Mouse (Mus musculus) cerebellum, adult 9-11 months (tissue): ENCODE data around the gene Pemt.

Experiments
- DNase-seq: peaks from one replicate; pipeline ENCODE4 v3.0.0; 2022

The Pemt gene

DNA sequence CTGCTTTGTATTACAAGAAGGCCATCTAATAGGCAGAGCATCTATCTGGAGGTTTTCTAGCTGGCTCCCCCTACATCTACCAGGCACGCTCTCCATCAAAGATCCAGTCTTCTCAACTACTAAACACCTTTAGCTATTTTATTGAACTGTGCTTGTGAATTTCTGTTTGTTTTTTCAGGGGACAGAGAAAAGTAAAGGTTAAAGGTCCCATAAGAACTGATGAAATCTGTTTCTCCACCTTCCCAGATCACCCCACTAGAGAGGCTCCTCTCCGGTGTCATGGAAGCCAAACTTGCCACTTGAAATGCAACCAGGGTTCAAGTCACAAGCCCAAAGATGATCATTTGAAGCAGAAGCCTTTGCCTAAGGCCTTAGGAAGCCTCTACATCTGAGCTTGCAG is 2.6 kb upstream of the Pemt start:
- no peak for DNase-seq

DNA sequence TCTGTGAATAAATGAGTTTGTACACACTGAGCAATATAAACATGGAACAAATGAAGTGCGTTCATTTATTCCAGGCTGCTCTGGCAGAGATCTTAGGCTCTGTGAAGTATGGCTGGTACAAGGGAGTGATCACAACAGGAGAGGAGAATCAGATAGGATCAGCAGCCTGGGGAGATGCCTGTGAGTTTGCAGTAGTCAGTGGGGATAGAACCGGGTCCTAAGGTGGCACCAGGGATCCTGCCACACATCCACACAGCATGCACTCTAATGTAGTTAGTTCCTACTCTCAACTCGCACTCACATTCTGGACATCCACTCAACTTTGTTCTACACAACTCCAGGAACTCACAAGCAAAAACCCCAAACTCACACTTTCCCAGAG is 622 bp downstream of the Pemt start:
- no peak for DNase-seq

DNA sequence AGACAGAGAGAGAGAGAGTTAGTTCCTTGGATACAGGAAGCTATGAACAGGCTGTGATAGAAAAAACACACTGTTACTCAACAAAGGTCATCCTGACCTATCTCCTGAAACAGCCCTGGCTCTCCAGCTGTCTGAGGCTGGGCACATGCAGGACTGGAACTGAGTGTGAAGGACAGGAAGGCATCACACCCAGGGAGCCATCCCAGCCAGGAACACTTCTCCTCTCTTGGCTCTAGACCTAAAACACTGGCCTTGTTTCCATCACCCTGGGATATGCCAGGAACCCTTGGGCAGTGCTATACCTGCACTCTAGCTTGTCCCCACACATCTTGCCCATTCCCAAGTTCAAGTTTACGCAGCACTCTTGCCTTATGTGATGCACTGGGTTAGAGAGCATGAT is 1.5 kb downstream of the Pemt start:
- no peak for DNase-seq

DNA sequence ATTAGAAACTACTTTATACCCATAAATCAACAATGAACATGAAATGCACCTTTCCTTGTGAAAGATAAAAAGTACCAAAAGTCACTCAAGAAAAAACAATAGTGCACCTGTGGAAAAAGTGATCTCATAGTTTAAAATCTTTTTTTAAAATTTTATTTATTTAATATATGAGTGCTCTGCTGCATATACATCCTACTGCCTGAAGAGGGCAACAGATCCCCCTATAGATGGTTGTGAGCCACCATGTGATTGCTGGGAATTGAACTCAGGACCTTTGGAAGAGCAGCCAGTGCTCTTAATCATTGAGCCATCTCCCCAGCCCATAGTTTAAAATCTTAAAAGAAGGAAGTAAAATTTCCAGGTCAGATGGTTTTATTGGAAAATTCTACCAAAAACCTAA is 4.0 kb downstream of the Pemt start:
- no peak for DNase-seq

DNA sequence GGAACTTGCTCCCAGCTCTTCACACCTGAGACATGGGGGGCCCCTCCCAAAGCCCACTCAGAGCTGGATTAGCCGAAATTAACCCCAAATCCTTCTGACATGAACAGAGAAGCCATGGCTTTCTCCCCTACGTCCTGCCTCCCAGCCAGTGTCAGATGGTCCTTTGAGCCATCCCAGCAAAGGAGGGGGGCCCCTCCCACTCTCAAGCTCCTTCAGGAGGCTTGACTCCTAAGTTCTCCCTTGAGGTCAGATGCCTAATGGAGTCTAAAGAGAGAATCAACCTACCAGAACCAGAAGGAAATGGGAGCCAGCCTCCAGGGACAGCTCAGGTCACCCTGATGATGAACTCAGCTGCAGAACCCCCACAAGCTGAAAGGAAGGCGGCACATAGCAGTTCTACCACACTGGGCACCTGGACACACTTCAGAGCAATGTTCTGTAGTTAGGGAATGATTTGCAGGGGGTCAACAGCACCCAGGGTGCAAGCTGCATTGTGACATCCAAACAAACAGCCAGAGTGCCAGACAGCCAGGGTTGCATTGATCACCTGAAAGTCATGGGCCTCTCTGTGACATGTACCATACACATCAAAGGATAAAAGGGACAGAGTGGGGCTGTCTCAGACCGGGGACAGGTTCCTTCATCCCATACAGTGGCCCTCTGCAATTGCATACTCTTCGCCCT is 9.6 kb downstream of the Pemt start:
- no peak for DNase-seq

DNA sequence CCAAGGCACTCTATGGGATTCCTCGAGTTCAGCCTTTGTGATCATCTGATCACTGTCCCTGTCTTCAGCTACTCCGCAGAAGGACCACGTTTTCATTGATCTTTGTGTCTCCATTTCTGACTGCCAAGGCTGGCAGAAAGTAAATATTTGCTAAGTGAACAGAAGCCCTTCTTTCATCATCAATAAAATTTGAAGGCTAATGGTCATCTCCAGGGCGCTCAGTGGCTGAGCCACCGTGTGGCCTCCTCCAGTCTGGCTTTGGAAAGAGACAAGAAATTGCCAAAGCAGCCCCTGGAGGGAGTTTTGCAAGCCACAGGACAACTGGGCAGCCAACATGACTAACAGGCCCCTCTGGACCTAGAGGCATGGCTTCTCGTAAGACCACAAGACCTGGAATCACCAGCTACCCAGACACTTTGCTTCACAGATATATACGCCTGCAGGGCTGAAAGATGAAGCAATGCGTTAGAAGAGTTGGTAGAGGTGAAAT is 11.3 kb downstream of the Pemt start:
- DNase-seq: no peak

DNA sequence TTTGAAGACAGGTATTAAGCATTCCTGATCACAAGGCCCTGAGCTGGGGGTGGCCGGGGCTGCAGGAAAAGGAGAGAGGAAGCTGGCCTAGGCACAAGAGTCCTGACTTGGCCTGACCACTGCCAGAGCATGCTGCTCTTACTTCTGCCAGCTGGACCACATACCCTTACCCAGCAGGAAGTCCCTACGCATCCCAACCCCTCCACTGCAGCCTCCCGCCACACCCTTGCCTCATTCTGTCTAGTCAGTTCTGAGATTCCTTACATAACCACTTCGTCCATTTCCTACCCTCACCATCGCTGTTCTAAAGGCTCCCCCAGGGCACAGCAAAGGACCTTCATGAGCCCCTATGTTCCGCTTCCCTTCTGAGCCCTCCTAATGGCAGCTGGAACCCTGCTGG is 12.0 kb downstream of the Pemt start:
- peak; percentile 71 for DNase-seq

DNA sequence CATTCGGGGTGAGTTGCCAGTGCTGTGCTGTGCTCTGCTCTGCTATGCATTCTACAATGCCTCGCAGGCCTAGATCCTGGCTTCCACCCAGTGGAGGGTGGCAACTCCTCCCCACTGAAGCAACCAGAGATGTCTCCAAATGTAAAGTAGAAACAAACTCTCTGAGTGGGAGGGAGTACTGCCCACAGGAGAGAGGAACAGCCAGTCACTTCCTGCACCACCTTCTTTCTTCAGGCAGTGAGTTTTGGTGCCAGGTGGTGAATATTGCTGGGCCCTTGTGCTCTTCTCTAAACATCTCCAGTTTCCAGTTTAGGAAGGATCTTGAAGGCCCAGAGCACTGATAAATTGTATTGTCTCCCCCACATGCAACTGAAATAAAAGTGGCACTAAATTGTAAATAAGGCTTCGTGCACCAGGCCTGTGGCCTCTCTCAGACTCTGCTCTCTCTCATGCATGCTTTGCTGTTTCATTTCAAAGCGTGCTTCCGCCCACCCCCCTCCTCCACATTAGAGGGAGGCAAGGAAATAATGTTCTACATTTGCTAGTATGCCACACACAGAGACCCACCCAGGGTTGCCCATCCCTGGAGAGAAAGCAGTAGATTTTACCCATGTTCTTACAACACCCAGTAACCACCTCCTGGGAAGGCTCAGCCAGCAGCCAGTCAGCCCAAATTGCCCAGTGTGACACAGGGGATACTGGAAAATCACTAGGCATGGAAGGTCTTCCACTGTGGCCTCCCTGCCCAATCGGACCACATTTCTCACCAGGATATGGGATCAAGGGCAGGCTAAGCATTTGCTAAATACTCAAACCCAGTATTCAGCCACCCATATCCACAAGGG is 13.5 kb downstream of the Pemt start:
- DNase-seq: no peak

DNA sequence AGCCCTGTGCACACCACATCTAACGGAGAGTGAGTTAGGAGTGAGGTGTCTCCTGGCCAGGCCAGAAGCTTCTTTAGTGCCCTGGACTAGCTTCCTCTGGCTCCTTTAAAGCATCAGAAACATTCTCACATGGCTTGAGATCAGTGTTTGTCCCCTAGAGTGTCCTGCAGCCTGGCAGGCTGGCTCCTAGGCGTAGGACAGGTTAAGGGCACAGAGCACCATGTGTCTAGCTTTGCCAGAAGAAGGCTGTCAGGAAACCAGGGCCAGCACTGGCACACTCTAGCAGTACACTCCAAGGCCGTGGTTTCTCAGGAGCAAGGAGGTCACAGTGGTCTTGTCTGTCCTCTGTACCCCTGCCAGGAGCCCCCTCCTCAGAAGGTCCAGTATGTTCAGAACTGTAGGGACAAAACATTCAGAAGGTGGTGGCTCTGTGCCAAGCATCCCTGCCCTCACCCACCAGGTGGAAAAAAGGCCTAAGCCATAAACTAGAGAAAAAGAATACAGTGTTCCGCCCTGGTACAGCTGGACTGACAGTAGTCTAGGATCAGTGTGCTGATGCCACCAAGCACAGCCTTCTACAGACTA is 15.4 kb downstream of the Pemt start:
- DNase-seq: peak; percentile 66

DNA sequence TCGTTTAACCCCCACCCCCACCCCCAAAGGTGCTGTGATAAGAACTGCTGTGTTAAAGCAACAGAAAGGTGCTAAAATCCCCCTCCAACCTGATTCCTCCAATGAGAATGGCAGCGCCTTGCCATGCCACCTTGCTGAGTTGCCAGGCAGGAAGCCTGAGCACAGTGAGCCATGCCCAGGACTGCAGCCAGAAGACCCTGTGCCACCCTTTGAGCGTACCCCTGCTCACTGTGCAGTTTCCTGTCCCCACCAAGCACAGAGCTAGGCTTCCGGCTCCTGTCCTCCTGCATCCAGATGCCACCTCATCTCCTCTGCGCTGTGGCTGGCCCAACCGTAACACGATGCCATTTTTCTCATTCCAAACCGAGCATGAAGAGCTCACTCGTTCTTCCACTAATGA is 16.3 kb downstream of the Pemt start:
- no peak for DNase-seq

DNA sequence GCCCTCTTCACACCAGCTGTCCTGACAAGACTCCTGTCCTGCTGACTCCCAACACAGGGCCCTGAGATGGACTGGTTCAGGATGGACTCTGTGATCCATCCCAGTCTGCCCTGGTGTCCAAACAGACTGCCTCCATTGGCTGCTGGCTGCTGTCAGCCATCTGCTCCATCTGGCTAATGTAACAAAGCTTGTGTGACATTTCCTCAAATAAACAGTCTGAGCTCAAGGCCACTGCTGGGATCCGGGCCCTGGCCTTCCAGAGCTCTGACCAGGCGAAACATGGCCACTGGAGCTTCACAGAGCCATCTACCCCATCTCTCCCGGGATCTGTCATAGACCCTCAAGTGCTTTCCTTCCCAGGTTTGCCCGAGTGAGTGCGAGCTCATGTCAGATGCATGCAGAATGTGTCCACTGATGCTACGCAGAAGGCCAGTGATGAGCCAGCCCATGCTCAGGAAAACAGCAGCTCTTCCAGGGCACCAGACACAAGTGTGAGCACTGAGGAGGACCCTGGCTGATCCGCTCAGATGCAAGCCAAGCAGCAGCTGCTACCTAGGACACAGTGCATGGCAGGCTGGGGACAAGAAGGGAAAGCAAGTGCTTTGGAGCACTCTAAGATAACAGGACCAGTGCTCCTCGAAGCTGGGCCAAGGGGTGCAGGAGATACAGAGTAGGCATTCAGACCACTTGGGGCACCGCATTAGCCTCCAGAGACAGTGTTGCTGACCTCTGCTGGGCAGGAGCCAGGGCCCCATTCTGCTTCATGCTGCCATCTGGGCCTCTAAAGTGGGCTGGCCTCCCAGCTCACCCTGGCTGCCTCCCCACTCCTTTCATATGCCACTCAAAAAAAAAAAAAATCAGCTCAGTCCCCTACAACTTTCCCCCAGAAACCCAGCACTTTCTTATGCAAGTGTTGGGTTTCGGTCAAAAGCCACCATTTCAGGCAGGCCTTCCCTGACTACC is 18.1 kb downstream of the Pemt start:
- DNase-seq: peak; percentile 89

DNA sequence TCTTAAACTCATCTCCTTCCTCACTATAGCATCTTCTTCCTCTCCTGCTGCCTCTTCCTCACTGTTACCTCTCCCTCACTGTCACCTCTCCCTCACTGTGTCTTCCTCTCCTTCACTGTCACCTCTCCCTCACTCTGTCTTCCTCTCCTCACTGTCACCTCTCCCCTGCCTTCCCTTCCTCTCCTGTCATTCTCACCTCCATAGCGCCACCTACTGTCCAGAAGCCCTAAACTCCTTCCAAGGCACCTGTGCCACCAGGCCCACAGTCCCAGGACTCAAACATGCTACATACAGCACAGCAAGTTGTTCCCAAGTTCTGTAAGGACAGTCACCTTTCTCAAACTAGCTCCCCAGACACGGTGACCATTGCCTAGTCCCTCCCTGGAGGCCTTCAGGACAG is 19.0 kb downstream of the Pemt start:
- DNase-seq: peak; percentile 84

DNA sequence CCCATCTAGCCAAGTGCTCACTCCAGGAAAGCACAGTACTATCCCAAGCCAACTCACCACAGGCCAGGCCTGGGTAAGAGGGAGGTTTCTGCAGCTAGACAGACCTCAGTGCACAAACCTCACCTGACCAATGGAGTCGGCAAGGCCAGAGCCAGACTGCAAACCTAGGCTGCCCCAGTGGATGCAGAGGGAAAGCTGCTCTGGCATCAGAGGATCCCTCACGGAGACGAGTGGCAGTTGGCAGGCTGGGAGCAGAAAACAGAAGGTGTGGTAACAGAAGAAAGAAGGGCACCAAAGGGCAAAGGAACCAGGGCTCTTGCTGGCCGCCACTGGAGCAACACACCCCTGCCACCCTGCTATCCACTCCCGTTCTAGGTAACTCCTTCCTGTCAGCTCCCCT is 20.1 kb downstream of the Pemt start:
- DNase-seq: no peak

DNA sequence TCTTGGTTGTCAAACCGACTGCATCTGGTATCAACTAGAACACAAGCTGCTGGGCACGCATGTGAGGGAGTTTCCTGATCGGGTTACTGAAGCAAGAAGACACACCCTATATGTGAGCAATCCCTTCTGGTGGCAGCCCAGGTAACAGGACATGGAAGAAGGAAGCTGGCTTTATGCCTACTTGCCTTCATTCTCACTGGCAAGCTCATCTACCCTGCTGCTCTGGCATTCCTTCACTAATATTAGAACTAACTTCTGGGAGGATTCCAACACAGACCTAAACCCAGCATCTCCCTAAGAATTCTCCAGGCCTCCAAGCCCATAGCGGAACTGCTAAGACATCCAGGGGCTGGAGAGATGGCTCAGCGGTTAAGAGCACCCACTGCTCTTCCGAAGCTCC is 25.1 kb downstream of the Pemt start:
- no peak for DNase-seq

DNA sequence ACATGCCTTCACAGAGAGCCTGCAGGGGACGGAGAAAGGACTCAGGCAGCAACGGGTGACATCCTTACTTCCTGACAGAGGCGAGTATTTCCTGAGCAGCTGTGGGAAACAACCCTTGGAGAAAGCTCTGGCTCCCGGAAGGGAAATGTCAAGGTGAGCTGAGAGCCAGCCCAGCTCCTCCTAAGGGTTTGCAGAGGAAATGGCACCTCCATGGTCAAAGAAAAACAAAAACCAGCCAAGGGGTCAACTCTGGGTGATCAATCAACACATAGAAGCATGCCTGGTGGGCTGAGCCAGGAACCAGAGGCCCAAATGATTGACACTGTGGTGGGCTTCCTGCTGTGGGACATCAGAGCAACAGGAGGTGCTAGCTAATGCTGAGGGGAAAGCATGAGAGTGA is 29.6 kb downstream of the Pemt start:
- DNase-seq: no peak

DNA sequence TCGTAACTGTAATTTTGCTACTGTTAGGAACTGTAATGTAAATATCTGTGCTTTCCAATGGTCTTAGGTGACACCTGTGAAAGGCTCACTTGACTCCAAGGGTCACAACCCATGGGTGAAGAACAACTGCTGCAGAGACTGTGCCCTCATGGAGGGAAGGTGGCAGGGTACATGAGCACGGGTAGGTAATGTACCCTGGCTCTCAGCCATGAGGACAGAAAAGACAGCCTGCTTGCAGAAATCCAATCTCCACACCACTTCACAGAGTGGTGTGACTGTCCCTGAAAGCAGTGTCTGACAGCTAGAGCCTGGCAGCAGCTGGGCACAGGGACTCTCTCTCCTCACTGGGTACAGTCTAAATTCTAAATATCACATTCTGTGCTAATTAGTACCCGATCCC is 34.8 kb downstream of the Pemt start:
- DNase-seq: no peak

DNA sequence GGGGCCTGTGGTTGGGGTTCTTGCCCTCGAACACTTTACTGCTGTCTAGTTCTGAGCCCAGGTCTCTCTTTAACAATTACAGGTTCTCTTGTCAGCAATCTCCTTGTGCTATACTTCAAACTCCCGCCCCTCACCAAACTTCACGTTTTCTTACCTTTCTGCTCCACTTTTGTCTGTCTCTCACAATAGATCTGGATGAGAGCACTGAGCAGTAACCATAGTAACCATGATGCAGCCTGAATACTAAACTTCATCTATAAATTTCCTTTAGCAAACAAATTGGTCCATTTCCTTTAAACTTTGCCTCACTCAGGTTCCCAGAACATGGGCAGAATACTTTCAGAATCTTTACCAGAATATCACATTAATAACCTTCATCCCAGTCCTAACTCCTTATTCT is 36.8 kb downstream of the Pemt start:
- no peak for DNase-seq

DNA sequence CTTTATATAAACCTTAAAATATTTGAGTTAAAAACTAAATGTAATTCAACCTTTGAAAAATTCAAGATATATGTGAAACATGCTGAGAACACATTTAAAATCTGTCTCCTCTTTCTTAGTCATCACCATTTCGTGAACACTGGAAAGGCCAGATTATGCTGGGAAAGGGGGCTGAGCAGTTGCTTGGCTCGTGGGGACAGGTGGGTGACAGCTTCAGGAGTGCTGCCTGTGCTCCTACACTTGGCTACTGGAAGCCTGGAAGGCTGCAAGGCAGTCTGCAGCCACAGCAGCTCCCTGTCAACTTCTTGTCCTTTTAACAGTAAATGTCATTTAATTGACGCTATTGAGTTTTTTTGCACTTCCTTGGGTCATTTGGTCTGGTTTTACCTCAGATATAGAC is 40.4 kb downstream of the Pemt start:
- DNase-seq: no peak

DNA sequence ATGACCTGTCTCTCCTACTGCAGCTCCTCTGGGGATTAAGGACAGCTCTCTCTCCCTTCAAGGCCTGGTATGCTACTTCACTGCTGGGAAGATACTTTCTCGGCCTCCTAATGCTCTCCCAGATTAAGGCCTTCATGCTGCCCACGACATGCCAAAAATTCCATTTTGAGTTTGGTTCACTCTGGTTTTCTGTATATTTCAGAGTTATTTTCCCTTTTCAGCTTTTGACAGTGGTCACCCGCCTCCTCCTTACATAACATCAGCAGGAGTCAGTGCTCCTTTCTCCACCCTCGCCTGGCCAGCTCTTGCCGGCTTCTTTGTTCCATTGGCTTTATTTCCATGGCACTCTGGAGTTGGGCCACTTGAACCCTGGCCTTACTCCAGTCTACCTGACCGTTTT is 41.6 kb downstream of the Pemt start:
- no peak for DNase-seq

DNA sequence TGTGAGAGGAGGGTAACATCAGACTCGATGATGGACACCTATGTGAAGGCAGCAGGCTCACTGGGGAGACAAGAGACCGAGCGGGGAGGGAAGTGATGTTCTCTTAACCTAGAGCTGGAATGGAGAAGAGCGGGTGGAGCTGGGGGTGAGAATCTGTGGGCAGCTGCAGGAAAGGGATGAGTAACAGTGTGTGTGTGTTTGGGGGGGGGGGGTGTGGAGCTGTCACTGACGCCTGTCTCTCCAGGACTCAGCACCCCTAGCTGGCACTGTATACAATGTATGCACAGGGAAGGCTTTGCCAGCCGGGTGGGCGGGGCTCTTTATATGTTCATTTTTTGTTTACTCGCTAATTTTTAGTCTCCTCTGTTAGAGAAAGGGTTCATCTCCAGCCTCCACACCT is 42.5 kb downstream of the Pemt start:
- DNase-seq: no peak

DNA sequence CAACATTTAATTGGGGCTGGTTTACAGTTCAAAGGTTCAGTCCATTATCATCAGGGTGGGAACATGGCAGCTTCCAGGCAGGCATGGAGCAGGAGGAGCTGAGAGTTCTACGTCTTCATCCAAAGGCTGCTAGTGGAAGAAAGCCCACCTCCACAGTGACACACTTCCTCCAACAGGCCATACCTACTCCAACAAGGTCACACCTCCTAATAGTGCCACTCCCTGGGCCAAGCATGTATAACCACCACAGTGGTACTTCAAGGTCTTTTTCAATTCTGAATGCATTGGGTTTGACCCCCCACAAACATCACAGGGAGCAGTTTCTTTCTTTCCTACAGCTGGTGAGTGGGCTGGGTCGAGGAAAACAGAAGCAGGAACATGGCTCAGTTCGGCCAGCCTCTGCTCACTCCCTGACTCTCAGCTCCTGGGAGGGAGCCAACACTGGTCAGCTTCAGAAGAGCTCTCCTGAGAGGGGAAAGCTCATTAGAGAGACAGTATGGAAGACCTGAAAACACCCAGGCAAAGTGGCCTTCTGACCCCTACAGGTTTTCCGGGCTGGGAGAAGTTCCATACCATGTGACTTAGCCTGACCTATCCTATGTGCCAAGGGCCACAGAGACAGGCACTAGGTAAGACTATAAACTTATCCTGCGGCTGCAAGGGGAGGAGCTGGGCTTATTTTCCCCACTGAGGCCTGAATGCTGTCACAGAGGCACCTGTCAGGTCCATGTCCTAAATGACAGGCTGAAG is 44.9 kb downstream of the Pemt start:
- DNase-seq: no peak

DNA sequence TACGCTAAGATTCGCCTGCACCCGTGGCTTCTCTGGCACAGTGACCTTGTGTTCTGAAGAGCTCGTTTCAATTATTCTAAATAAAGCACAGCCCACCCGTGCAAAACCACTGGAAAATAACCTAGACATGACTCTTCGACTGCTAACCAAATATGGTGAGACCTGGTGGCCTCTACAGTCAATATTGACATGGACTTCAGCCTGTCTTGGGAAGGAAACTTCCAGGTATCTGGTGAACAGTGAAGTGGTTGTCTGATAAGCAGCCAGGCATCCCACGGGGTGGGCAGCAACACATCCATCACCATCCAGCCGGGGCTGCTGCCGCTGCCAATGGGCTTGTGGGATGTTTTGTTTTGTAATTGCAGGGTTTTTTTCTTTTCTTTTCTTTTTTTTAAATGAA is 52.0 kb downstream of the Pemt start:
- DNase-seq: no peak
